In genomic region chr11:83473235-83474016, GRCm38 (mm10) we compare ENCODE assay signal across 7 mouse cellular contexts. TPM values are rescaled to one million over a fixed set of nuclear protein-coding genes. Genes with fewer than 3 reads are reported as not detected.
DNase-seq lines count a peak whose midpoint lies in the region; ATAC-seq and TF ChIP-seq lines count a peak whose summit lies in the region.

No protein-coding gene starts in this region.

- peak overlapping the region; percentile 96 for H3K9ac ChIP-seq in lung, embryonic 16.5 days (ENCODE audit: low read length)
- H3K9ac ChIP-seq in forebrain, embryonic 13.5 days = peak overlapping the region; percentile 94
- H3K9ac ChIP-seq in midbrain, postnatal 0 days (replicated peaks; ENCODE audit: low read length, poor library complexity, severe bottlenecking) = peak overlapping the region; percentile 83

- peak overlapping the region; percentile 92 for H3K4me3 ChIP-seq in lung, embryonic 16.5 days (ENCODE audit: low read length)
- H3K4me3 ChIP-seq in bone marrow macrophage, adult 2 months (ENCODE audit: insufficient read depth, low read length) = peak overlapping the region; percentile 85
- H3K4me3 ChIP-seq in forebrain, embryonic 13.5 days = peak overlapping the region; percentile 93
- H3K4me3 ChIP-seq in midbrain, postnatal 0 days (ENCODE audit: low read depth, low read length) = peak overlapping the region; percentile 93

- H3K27me3 ChIP-seq in lung, embryonic 16.5 days (ENCODE audit: control insufficient read depth, insufficient read depth, low read depth, low read length) = no peaks in the 10 kb centered on the region
- 0 out of 2 replicates have a peak, but pooled peaks cover 4% of the 10 kb centered on the region for H3K27me3 ChIP-seq in forebrain, embryonic 13.5 days
- no peaks in the 10 kb centered on the region for H3K27me3 ChIP-seq in midbrain, postnatal 0 days (ENCODE audit: insufficient read depth, low read length)

- H3K4me2 ChIP-seq in lung, embryonic 16.5 days (ENCODE audit: low read depth, low read length) = peak overlapping the region; percentile 92
- H3K4me2 ChIP-seq in forebrain, embryonic 13.5 days = peak overlapping the region; percentile 88
- H3K4me2 ChIP-seq in midbrain, postnatal 0 days (ENCODE audit: low read depth, low read length, poor library complexity, severe bottlenecking) = peak overlapping the region; percentile 85

- no peak for TF ChIP-seq CTCF in bone marrow macrophage, adult 2 months (IDR thresholded peaks at IDR 0.05; ENCODE audit: low read depth, low read length)
- TF ChIP-seq CTCF in midbrain, postnatal 0 days (IDR thresholded peaks at IDR 0.05) = no peak

- ATAC-seq in lung, embryonic 16.5 days (ENCODE audit: low read depth) = peak; percentile 85
- peak; percentile 86 for ATAC-seq in forebrain, embryonic 13.5 days
- peak; percentile 88 for ATAC-seq in midbrain, postnatal 0 days (ENCODE audit: low FRiP score)

- 2% methylated on average over 28 of the region's 52 CpGs for WGBS in lung, embryonic 16.5 days
- WGBS in forebrain, embryonic 13.5 days = under 1% methylated on average over 30 of the region's 52 CpGs
- 1% methylated on average over 46 of the region's 52 CpGs for WGBS in midbrain, postnatal 0 days

- peaks cover 11% of the 10 kb centered on the region for H3K4me1 ChIP-seq in lung, embryonic 16.5 days (replicated peaks; ENCODE audit: control insufficient read depth, insufficient read depth, low read length)
- H3K4me1 ChIP-seq in bone marrow macrophage, adult 2 months (ENCODE audit: control insufficient read depth, insufficient read depth, low read length) = peaks cover 11% of the 10 kb centered on the region
- H3K4me1 ChIP-seq in forebrain, embryonic 13.5 days = peaks cover 21% of the 10 kb centered on the region
- H3K4me1 ChIP-seq in midbrain, postnatal 0 days (ENCODE audit: insufficient read depth, low read length) = peaks cover 10% of the 10 kb centered on the region

- H3K36me3 ChIP-seq in lung, embryonic 16.5 days (ENCODE audit: control insufficient read depth, insufficient read depth, low read length) = no peaks in the 10 kb centered on the region; the same call in 1 of the 2 replicates
- H3K36me3 ChIP-seq in forebrain, embryonic 13.5 days (ENCODE audit: poor library complexity, severe bottlenecking) = peaks cover 16% of the 10 kb centered on the region
- no peaks in the 10 kb centered on the region for H3K36me3 ChIP-seq in midbrain, postnatal 0 days (ENCODE audit: insufficient read depth, low read length)

- peak overlapping the region; percentile 96 for H3K27ac ChIP-seq in lung, embryonic 16.5 days (ENCODE audit: low read length)
- peak overlapping the region; percentile 64 for H3K27ac ChIP-seq in bone marrow macrophage, adult 2 months (ENCODE audit: insufficient read depth, low read depth, low read length)
- peak overlapping the region; percentile 98 for H3K27ac ChIP-seq in forebrain, embryonic 13.5 days
- H3K27ac ChIP-seq in midbrain, postnatal 0 days (ENCODE audit: low read depth, low read length) = peak overlapping the region; percentile 98

- TF ChIP-seq POLR2A in bone marrow macrophage, adult 2 months (IDR thresholded peaks at IDR 0.05; ENCODE audit: borderline replicate concordance, low read depth, low read length) = no peak

- no peak for DNase-seq in lung, postnatal 36 days
- peak; percentile 46 for DNase-seq in kidney, postnatal 14 days
- peak; percentile 63 for DNase-seq in midbrain, postnatal 0 days (ENCODE audit: low spot score)
- DNase-seq in layer of hippocampus, postnatal 14 days (ENCODE audit: low spot score in 2 of 2) = no peak

- no peaks in the 10 kb centered on the region for H3K9me3 ChIP-seq in lung, embryonic 16.5 days (ENCODE audit: control insufficient read depth, low read length)
- no peaks in the 10 kb centered on the region for H3K9me3 ChIP-seq in forebrain, embryonic 13.5 days (replicated peaks)
- H3K9me3 ChIP-seq in midbrain, postnatal 0 days (ENCODE audit: low read length) = no peaks in the 10 kb centered on the region

RNA-seq across cellular contexts. Expression of gene Taf15, which starts 0.5 kb away (rescaled TPM):
- polyA plus RNA-seq in lung, embryonic 16.5 days (2015; fragmentation: Nextera tagmentation; extraction: Ambion mirVana) = 12.3 and 13.9 TPM in 2 replicates
- polyA plus RNA-seq in bone marrow macrophage, adult 2 months (2012; ENCODE audit: insufficient read depth, insufficient read length, missing spikeins) = 81.6 and 104 TPM in 2 replicates
- 20.5 and 21.3 TPM in 2 replicates for polyA plus RNA-seq in forebrain, embryonic 13.5 days (2015; fragmentation: Nextera tagmentation; extraction: Ambion mirVana)
- total RNA-seq in midbrain, postnatal 0 days (2014; rRNA removed) = 18.2 and 30.6 TPM in 2 replicates
- 6.5 and 9.6 TPM in 2 replicates for polyA plus RNA-seq in midbrain, postnatal 0 days (2015; fragmentation: Nextera tagmentation; extraction: Ambion mirVana)
- 10 to 100 TPM; 64.1 to 65.9 TPM for total RNA-seq in layer of hippocampus, postnatal 14 days (2021)

RNA-seq across cellular contexts. Expression of gene Mmp28, which starts 10.6 kb away (rescaled TPM):
- 1.7 and 1.8 TPM in 2 replicates for polyA plus RNA-seq in lung, embryonic 16.5 days (2015; fragmentation: Nextera tagmentation; extraction: Ambion mirVana)
- polyA plus RNA-seq in bone marrow macrophage, adult 2 months (2012; ENCODE audit: insufficient read depth, insufficient read length, missing spikeins) = 0.57 and 0.58 TPM in 2 replicates
- 2.5 TPM in 2 replicates for polyA plus RNA-seq in forebrain, embryonic 13.5 days (2015; fragmentation: Nextera tagmentation; extraction: Ambion mirVana)
- 5.4 and 5.5 TPM in 2 replicates for total RNA-seq in midbrain, postnatal 0 days (2014; rRNA removed)
- polyA plus RNA-seq in midbrain, postnatal 0 days (2015; fragmentation: Nextera tagmentation; extraction: Ambion mirVana) = 1.2 and 1.4 TPM in 2 replicates
- total RNA-seq in layer of hippocampus, postnatal 14 days (2021) = 1 to 10 TPM; 3.2 to 3.3 TPM

RNA-seq across cellular contexts. Expression of gene 1700020L24Rik, which starts 35.9 kb away (rescaled TPM):
- polyA plus RNA-seq in lung, embryonic 16.5 days (2015; fragmentation: Nextera tagmentation; extraction: Ambion mirVana) = 0.39 TPM in 1 of 2 replicates, not detected in the other
- polyA plus RNA-seq in bone marrow macrophage, adult 2 months (2012; ENCODE audit: insufficient read depth, insufficient read length, missing spikeins) = not detected in 2 replicates
- polyA plus RNA-seq in forebrain, embryonic 13.5 days (2015; fragmentation: Nextera tagmentation; extraction: Ambion mirVana) = not detected in 2 replicates
- total RNA-seq in midbrain, postnatal 0 days (2014; rRNA removed) = not detected in 2 replicates
- polyA plus RNA-seq in midbrain, postnatal 0 days (2015; fragmentation: Nextera tagmentation; extraction: Ambion mirVana) = 0.57 and 0.79 TPM in 2 replicates
- not detected for total RNA-seq in layer of hippocampus, postnatal 14 days (2021)

RNA-seq across cellular contexts. Expression of gene Gas2l2, which starts 44.2 kb away (rescaled TPM):
- 0.53 and 0.82 TPM in 2 replicates for polyA plus RNA-seq in lung, embryonic 16.5 days (2015; fragmentation: Nextera tagmentation; extraction: Ambion mirVana)
- not detected in 2 replicates for polyA plus RNA-seq in bone marrow macrophage, adult 2 months (2012; ENCODE audit: insufficient read depth, insufficient read length, missing spikeins)
- polyA plus RNA-seq in forebrain, embryonic 13.5 days (2015; fragmentation: Nextera tagmentation; extraction: Ambion mirVana) = 0.21 and 0.30 TPM in 2 replicates
- total RNA-seq in midbrain, postnatal 0 days (2014; rRNA removed) = 0.44 and 0.85 TPM in 2 replicates
- 0.52 and 0.67 TPM in 2 replicates for polyA plus RNA-seq in midbrain, postnatal 0 days (2015; fragmentation: Nextera tagmentation; extraction: Ambion mirVana)
- 1 to 10 TPM in 1 of 2 experiments, under 1 TPM in 1; 0.29 to 1.0 TPM for total RNA-seq in layer of hippocampus, postnatal 14 days (2021)

RNA-seq across cellular contexts. Expression of gene Heatr9, which starts 48.5 kb away (rescaled TPM):
- polyA plus RNA-seq in lung, embryonic 16.5 days (2015; fragmentation: Nextera tagmentation; extraction: Ambion mirVana) = not detected in 2 replicates
- polyA plus RNA-seq in bone marrow macrophage, adult 2 months (2012; ENCODE audit: insufficient read depth, insufficient read length, missing spikeins) = not detected in 2 replicates
- polyA plus RNA-seq in forebrain, embryonic 13.5 days (2015; fragmentation: Nextera tagmentation; extraction: Ambion mirVana) = not detected in 2 replicates
- not detected in 2 replicates for total RNA-seq in midbrain, postnatal 0 days (2014; rRNA removed)
- polyA plus RNA-seq in midbrain, postnatal 0 days (2015; fragmentation: Nextera tagmentation; extraction: Ambion mirVana) = not detected in 2 replicates
- not detected for total RNA-seq in layer of hippocampus, postnatal 14 days (2021)

Comparison
In these comparisons a context has a peak if more than half of its experiments do, and no peak if none do; other contexts are left out.
1. DNase-seq: peak in kidney, postnatal 14 days (single experiment) and midbrain, postnatal 0 days (single experiment); none in lung, postnatal 36 days (single experiment) and layer of hippocampus, postnatal 14 days (0 of 2).
2. Peak in every context shown above with its lines, with median percentiles within 50 percentile points of each other: ATAC-seq, H3K27ac ChIP-seq, H3K4me2 ChIP-seq, H3K4me3 ChIP-seq and H3K9ac ChIP-seq.